Mouse (Mus musculus): ENCODE measurements around the gene Nfkb2. TPM values are rescaled to one million over a fixed set of nuclear protein-coding genes. Genes with fewer than 3 reads are reported as not detected.

Nfkb2 gene
- 80.1 and 82.1 TPM in 2 replicates for polyA plus RNA-seq (2012; rRNA removed)

GRCm38 (mm10) chr19:46304216-46304841 is at the start of gene Nfkb2:
Nfkb2 (plus strand) TSS chr19:46304320.

GRCm38 (mm10) chr19:46326756-46327305 is 22.7 kb downstream of the Nfkb2 start, which contains the start of gene Psd:
Psd (minus strand) TSS chr19:46327156.

GRCm38 (mm10) chr19:46328081-46329030 is 24.2 kb downstream of the Nfkb2 start, which contains the start of gene Fbxl15:
Fbxl15 (plus strand) TSS chr19:46328184.

GRCm38 (mm10) chr19:46338331-46338936 is 34.3 kb downstream of the Nfkb2 start, which contains the start of gene Cuedc2:
Cuedc2 (minus strand) TSS chr19:46338702.

GRCm38 (mm10) chr19:46350168-46350932 is 46.2 kb downstream of the Nfkb2 start, which contains the start of gene 2310034G01Rik:
2310034G01Rik (minus strand) TSS chr19:46350302.

Other genes with a start within 250 kb of the Nfkb2 start
- 7.2 and 10.3 TPM in 2 replicates for gene Nolc1, start 228.5 kb upstream of the Nfkb2 start, polyA plus RNA-seq (2012; rRNA removed)
- gene Elovl3, start 172.4 kb upstream of the Nfkb2 start, polyA plus RNA-seq (2012; rRNA removed) = not detected in 2 replicates
- not detected in 2 replicates for gene Pitx3, start 156.0 kb upstream of the Nfkb2 start, polyA plus RNA-seq (2012; rRNA removed)
- gene Gbf1, start 151.8 kb upstream of the Nfkb2 start, polyA plus RNA-seq (2012; rRNA removed) = 123 and 135 TPM in 2 replicates
- 84.9 and 95.3 TPM in 2 replicates for gene Psd, start 22.8 kb downstream of the Nfkb2 start, polyA plus RNA-seq (2012; rRNA removed)
- 42.0 and 49.5 TPM in 2 replicates for gene Fbxl15, start 23.9 kb downstream of the Nfkb2 start, polyA plus RNA-seq (2012; rRNA removed)
- gene Cuedc2, start 34.4 kb downstream of the Nfkb2 start, polyA plus RNA-seq (2012; rRNA removed) = 48.1 and 49.4 TPM in 2 replicates
- gene Mfsd13a, start 36.8 kb downstream of the Nfkb2 start, polyA plus RNA-seq (2012; rRNA removed) = 91.0 and 119 TPM in 2 replicates
- 20.5 and 25.8 TPM in 2 replicates for gene 2310034G01Rik, start 46.0 kb downstream of the Nfkb2 start, polyA plus RNA-seq (2012; rRNA removed)
- gene Actr1a, start 91.4 kb downstream of the Nfkb2 start, polyA plus RNA-seq (2012; rRNA removed) = 76.8 and 91.6 TPM in 2 replicates
- 10.0 and 10.6 TPM in 2 replicates for gene Sufu, start 92.6 kb downstream of the Nfkb2 start, polyA plus RNA-seq (2012; rRNA removed)
- gene Trim8, start 197.4 kb downstream of the Nfkb2 start, polyA plus RNA-seq (2012; rRNA removed) = 50.9 and 54.0 TPM in 2 replicates

Measured in colon, adult 2 months (tissue).